Mouse (Mus musculus) liver, embryonic 14.5 days (tissue): ENCODE data around the gene Phc2. TPM values are rescaled to one million over a fixed set of nuclear protein-coding genes. Genes with fewer than 3 reads are reported as not detected.
A peak's percentile ranks its signal among the peaks of the same experiment; 100 is the strongest.

Experiments
- ATAC-seq: fragments of 200-750 bp; cut with Nextera tagmentation; 2 replicates; pipeline ENCODE4 v1.8.0; 2017; ENCODE audit warnings: moderate number of reproducible peaks, mild to moderate bottlenecking, moderate library complexity; ENCODE audit not compliant: insufficient read depth
- DNase-seq, 3 experiments: peaks; one replicate each; pipeline ENCODE4 v3.0.0-alpha.2; 2012 to 2013; ENCODE audit warnings: low read depth in 3 of 3, low spot score in 3 of 3
- H3K27ac ChIP-seq: fragments of 300-500 bp; sonication (generic); 2 replicates; pipeline ENCODE4 v1.5.1; 2014; ENCODE audit warnings: moderate library complexity, mild to moderate bottlenecking, control low read depth, inconsistent platforms
- H3K27me3 ChIP-seq: fragments of 300-500 bp; sonication (generic); 2 replicates; pipeline ENCODE4 v1.6.1; 2014; ENCODE audit warnings: mild to moderate bottlenecking, low read length, moderate library complexity; ENCODE audit not compliant: control insufficient read depth, insufficient read depth
- H3K36me3 ChIP-seq: fragments of 300-500 bp; sonication (generic); replicated peaks from 2 replicates; pipeline ENCODE4 v1.6.1; 2014; ENCODE audit warnings: low read depth; ENCODE audit not compliant: control insufficient read depth, insufficient read depth
- H3K4me1 ChIP-seq, 2 experiments: fragments of 200-500 bp in 1 of 2; fragments of 300-500 bp in 1 of 2; sonication (generic) in 1 of 2; replicated peaks; 2 replicates each; pipeline ENCODE4 v1.6.1; 2012 to 2014; ENCODE audit warnings: antibody characterized with exemption in 1 of 2, inconsistent platforms in 1 of 2, low read length in 1 of 2; ENCODE audit not compliant: control insufficient read depth in 2 of 2, insufficient read depth in 2 of 2
- H3K4me2 ChIP-seq: fragments of 300-500 bp; sonication (generic); 2 replicates; pipeline ENCODE4 v1.6.1; 2014; ENCODE audit warnings: low read depth, mild to moderate bottlenecking, control low read depth, moderate library complexity
- H3K4me3 ChIP-seq, 2 experiments: fragments of 200-500 bp in 1 of 2; fragments of 300-500 bp in 1 of 2; sonication (generic) in 1 of 2; 2 replicates each; pipeline ENCODE4 v1.5.1; 2012 to 2014; ENCODE audit warnings: low read depth in 2 of 2, low read length in 2 of 2, mild to moderate bottlenecking in 2 of 2, control low read depth in 1 of 2, inconsistent platforms in 1 of 2, moderate library complexity in 1 of 2; ENCODE audit not compliant: insufficient read depth in 1 of 2
- H3K9ac ChIP-seq: fragments of 300-500 bp; sonication (generic); replicated peaks from 2 replicates; pipeline ENCODE4 v1.6.1; 2014; ENCODE audit warnings: mild to moderate bottlenecking, control low read depth, moderate library complexity
- H3K9me3 ChIP-seq: fragments of 300-500 bp; sonication (generic); 2 replicates; pipeline ENCODE4 v1.6.1; 2016; ENCODE audit warnings: low read length, mixed read lengths; ENCODE audit not compliant: control insufficient read depth
- CTCF ChIP-seq: IDR thresholded peaks from 2 replicates; pipeline ENCODE4 v1.5.1; 2016; ENCODE audit warnings: antibody characterized with exemption, low read depth, control low read depth
- EP300 ChIP-seq: IDR thresholded peaks from 2 replicates; pipeline ENCODE4 v1.6.1; 2016; ENCODE audit warnings: antibody characterized with exemption, low read depth
- WGBS: fragments of 180-500 bp; shearing (Covaris S2); extraction: QIAGEN DNeasy Blood & Tissue Kit; methylation state at CpG from one replicate; pipeline ENCODE4 v1.1.7; 2014; ENCODE audit not compliant: insufficient replicate concordance; 5-methylcytosine and 5-hydroxymethylcytosine counted together
- polyA plus RNA-seq, 2 experiments: library from polyadenylated mRNA; depleted of rRNA in 1 of 2; stranded (reverse) in 1 of 2; unstranded in 1 of 2; fragments of >200 nt; fragmentation: Nextera tagmentation in 1 of 2; extraction: Ambion mirVana in 1 of 2; gene quantifications; 2 replicates each; pipeline versions ENCODE4 v1.2.1 to v1.2.3; 2012 to 2014

The Phc2 gene
- polyA plus RNA-seq, 2 experiments, result 8.8 to 17.1 TPM

- peaks cover 26% of the 10 kb centered on the region for H3K36me3 ChIP-seq
- no peaks in the 10 kb centered on the region for H3K9me3 ChIP-seq
- no peak overlapping the region for H3K4me3 ChIP-seq
- H3K27ac ChIP-seq, result no peak overlapping the region
- H3K27me3 ChIP-seq, result no peaks in the 10 kb centered on the region
- TF ChIP-seq CTCF (no peak), EP300 (no peak)
- 87% methylated on average over 11 of the region's 11 CpGs for WGBS
- no peak overlapping the region for H3K9ac ChIP-seq
- H3K4me1 ChIP-seq, result peaks cover 0 to 12% of the 10 kb centered on the region in 2 experiments; a peak in 3 of 4 replicates
- ATAC-seq (no peak), DNase-seq (no peak)
- no peak overlapping the region for H3K4me2 ChIP-seq
Measured at GRCm38 (mm10) chr4:128785921-128786654, 131.6 kb downstream of the Phc2 start.

DNA sequence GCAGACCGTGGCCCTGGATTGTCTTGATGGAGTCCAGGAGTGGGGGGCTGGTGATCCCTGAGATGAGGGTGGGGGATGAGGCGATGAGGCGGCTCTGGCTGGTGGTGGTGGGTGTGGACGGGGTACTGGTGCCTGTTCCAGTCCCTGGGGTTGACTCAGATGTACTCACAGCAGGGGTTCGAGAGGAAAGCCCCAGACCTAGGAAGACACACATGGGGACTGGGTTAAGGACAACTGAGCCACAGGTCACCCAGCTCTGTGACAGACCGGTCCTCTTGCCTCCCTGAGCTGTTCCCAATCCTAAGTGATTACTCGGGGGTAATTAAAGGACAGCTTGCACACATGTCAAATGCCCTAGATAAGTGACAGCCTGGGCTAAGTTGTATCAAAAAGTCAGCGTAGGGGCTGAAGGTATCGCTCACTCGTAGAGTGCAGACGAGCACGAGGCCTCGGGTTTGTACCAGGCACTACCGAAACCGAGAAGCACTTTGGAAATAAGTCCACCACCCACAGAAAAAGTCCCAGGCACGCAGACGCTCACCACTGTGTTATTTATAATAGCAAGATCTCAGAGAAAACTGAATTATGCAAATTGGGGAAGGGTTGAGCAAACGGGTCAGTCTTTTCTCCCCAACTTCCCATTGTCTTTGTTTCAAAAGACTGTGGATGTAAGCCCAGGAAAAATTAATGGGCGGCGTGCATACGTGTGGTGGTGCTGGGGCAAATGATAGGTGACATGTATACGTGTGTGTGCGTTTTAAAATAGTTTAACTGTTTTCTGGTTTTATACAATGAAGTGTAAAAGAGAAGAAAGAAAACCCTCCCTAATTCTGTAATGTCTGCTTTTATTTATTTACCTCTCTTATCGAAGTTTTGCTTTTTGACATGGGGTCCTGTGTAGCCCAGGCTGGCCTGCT lies 132.8 kb downstream of the Phc2 start:
- H3K9ac ChIP-seq, result no peak overlapping the region
- H3K36me3 ChIP-seq, result peaks cover 20% of the 10 kb centered on the region
- TF ChIP-seq EP300, result no peak
- no peak for TF ChIP-seq CTCF
- no peak overlapping the region for H3K4me3 ChIP-seq
- peaks cover 0 to 10% of the 10 kb centered on the region in 2 experiments; a peak in 3 of 4 replicates for H3K4me1 ChIP-seq
- no peak overlapping the region for H3K4me2 ChIP-seq
- 83% methylated on average over 24 of the region's 24 CpGs for WGBS
- H3K9me3 ChIP-seq, result no peaks in the 10 kb centered on the region
- H3K27ac ChIP-seq, result no peak overlapping the region
- no peaks in the 10 kb centered on the region for H3K27me3 ChIP-seq
- DNase-seq (no peak), ATAC-seq (no peak)

DNA sequence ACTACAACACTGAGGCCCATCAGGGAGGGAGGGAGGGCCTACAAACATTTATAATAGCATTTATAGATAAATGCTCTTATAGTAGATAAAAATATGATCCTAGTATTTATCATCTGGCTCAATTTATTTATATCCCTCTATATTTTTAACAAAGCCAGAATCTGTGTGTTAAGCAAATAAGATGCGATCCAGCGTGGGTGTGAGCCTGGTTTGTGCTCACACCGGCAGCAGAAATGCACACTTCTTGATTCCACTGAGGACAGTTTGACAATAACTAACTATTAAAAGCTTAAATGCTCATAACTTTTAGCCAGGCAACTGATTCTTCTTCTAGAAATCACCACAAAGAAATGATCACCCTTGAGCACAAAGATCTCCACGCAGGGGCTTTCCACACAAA lies 133.6 kb downstream of the Phc2 start:
- WGBS, result 85% methylated on average over 4 of the region's 4 CpGs
- TF ChIP-seq EP300 (no peak), CTCF (no peak)
- no peaks in the 10 kb centered on the region for H3K27me3 ChIP-seq
- no peak for DNase-seq
- no peak overlapping the region for H3K4me2 ChIP-seq
- ATAC-seq, result no peak
- no peak overlapping the region for H3K27ac ChIP-seq
- peaks cover 0 to 2% of the 10 kb centered on the region in 2 experiments; a peak in 1 of 4 replicates for H3K4me1 ChIP-seq
- H3K4me3 ChIP-seq, result no peak overlapping the region
- no peaks in the 10 kb centered on the region for H3K9me3 ChIP-seq
- H3K9ac ChIP-seq, result no peak overlapping the region
- H3K36me3 ChIP-seq, result peaks cover 20% of the 10 kb centered on the region

GRCm38 (mm10) chr4:128789646-128790045 lies 135.1 kb downstream of the Phc2 start:
- WGBS, result 76% methylated on average over 18 of the region's 18 CpGs

DNA sequence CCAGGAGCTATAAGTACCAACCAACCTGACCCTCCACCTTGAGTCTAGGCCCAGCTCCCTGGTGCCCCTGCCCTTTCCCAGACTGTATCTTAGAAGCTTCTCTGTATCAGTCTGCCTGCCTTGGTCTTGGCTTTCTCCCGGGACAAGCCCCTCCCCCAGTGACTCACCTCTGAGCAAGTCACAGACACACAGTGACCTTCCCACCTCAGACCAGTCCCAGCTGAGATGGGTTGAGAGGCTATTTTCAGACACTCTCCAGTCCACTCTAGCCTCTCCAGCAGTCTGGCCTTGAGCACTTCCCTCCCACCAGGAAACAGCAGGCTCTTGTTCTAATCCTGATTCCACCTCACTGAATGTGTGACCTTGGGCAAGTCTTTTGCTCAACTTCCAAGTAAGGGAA lies 139.2 kb downstream of the Phc2 start:
- Histone ChIP-seq H3K27ac (no peak overlapping the region), H3K4me2 (no peak overlapping the region), H3K36me3 (no peaks in the 10 kb centered on the region), H3K4me3 (no peak overlapping the region), H3K9me3 (no peaks in the 10 kb centered on the region), H3K9ac (no peak overlapping the region), H3K4me1 (peaks cover 0 to 8% of the 10 kb centered on the region in 2 experiments; a peak in 3 of 4 replicates), H3K27me3 (no peaks in the 10 kb centered on the region)
- WGBS, result 17% methylated on average over 1 of the region's 1 CpGs
- ATAC-seq (no peak), DNase-seq (no peak)
- TF ChIP-seq EP300, result no peak
- TF ChIP-seq CTCF, result no peak

More at GRCm38 (mm10) chr4:128789646-128790045, 135.1 kb downstream of the Phc2 start:
- Histone ChIP-seq H3K36me3 (peaks cover 12% of the 10 kb centered on the region), H3K4me2 (peak overlapping the region; percentile 11; the same call in 1 of the 2 replicates), H3K4me3 (peak overlapping the region in 1 of 2 experiments; percentile 6; a peak in 1 of 4 replicates), H3K9ac (no peak overlapping the region), H3K27me3 (no peaks in the 10 kb centered on the region), H3K4me1 (no peaks in the 10 kb centered on the region), H3K27ac (no peak overlapping the region), H3K9me3 (no peaks in the 10 kb centered on the region)
- TF ChIP-seq EP300, result no peak
- no peak for TF ChIP-seq CTCF
- ATAC-seq (no peak), DNase-seq (no peak)
